Mouse (Mus musculus) MEL (cell line): ENCODE results near the gene Tmem79. TPM values are rescaled to one million over a fixed set of nuclear protein-coding genes. Genes with fewer than 3 reads are reported as not detected.

Source experiments
- DNase-seq: peaks from one replicate; pipeline ENCODE4 v3.0.0; 2011; ENCODE audit warnings: low read depth, low spot score
- H3K27ac ChIP-seq: 2 replicates; pipeline ENCODE4 v1.5.1; 2012; ENCODE audit warnings: low read depth, mild to moderate bottlenecking, control low read depth, low read length, moderate library complexity; ENCODE audit not compliant: control insufficient read depth
- H3K27me3 ChIP-seq, 2 experiments: fragments of 150-350 bp in 1 of 2; sonication (generic) in 1 of 2; 2 replicates each; pipeline ENCODE4 v1.6.1; 2012; ENCODE audit warnings: low read length in 2 of 2, mild to moderate bottlenecking in 2 of 2, improper control_type of control experiment in 1 of 2, moderate library complexity in 1 of 2; ENCODE audit not compliant: insufficient read depth in 2 of 2, control insufficient read depth in 1 of 2
- H3K36me3 ChIP-seq, 2 experiments: 2 replicates each; pipeline ENCODE4 v1.6.1; 2012 to 2014; ENCODE audit warnings: low read length in 2 of 2, improper control_type of control experiment in 1 of 2, inconsistent platforms in 1 of 2, mild to moderate bottlenecking in 1 of 2; ENCODE audit not compliant: insufficient read depth in 2 of 2, control insufficient read depth in 1 of 2
- H3K4me1 ChIP-seq, 2 experiments: fragments of 150-350 bp in 1 of 2; sonication (generic) in 1 of 2; 2 replicates each; pipeline ENCODE4 v1.6.1; 2012; ENCODE audit warnings: low read length in 2 of 2, improper control_type of control experiment in 1 of 2, mild to moderate bottlenecking in 1 of 2; ENCODE audit not compliant: insufficient read depth in 2 of 2, control insufficient read depth in 1 of 2
- H3K4me3 ChIP-seq, 2 experiments: fragments of 150-350 bp in 1 of 2; sonication (generic) in 1 of 2; 2 replicates each; pipeline ENCODE4 v1.5.1; 2012; ENCODE audit warnings: low read depth in 2 of 2, low read length in 2 of 2, mild to moderate bottlenecking in 2 of 2, moderate library complexity in 2 of 2, control low read depth in 1 of 2, improper control_type of control experiment in 1 of 2; ENCODE audit not compliant: control insufficient read depth in 1 of 2, insufficient read depth in 1 of 2
- H3K79me2 ChIP-seq: 2 replicates; pipeline ENCODE4 v1.6.1; 2012; ENCODE audit warnings: mild to moderate bottlenecking, low read length, moderate library complexity; ENCODE audit not compliant: control insufficient read depth, poor library complexity, insufficient read depth
- H3K9ac ChIP-seq: 2 replicates; pipeline ENCODE4 v1.6.1; 2012; ENCODE audit warnings: low read depth, mild to moderate bottlenecking, control low read depth, low read length, moderate library complexity; ENCODE audit not compliant: control insufficient read depth, poor library complexity, severe bottlenecking
- H3K9me3 ChIP-seq: fragments of 150-350 bp; sonication (generic); replicated peaks from 2 replicates; pipeline ENCODE4 v1.6.1; 2012; ENCODE audit warnings: mild to moderate bottlenecking, low read length, improper control_type of control experiment, moderate library complexity; ENCODE audit not compliant: insufficient read depth
- BHLHE40 ChIP-seq: IDR thresholded peaks from 2 replicates; pipeline ENCODE4 v1.6.1; 2012; ENCODE audit warnings: low read depth, mild to moderate bottlenecking, inconsistent platforms, low read length, improper control_type of control experiment, borderline replicate concordance
- CHD1 ChIP-seq: IDR thresholded peaks from 2 replicates; pipeline ENCODE4 v1.6.1; 2012; ENCODE audit warnings: low read depth, mild to moderate bottlenecking, inconsistent platforms, low read length, improper control_type of control experiment
- E2F4 ChIP-seq: IDR thresholded peaks from 2 replicates; pipeline ENCODE4 v1.6.1; 2011; ENCODE audit warnings: low read depth, low read length, improper control_type of control experiment, borderline replicate concordance
- ELF1 ChIP-seq: IDR thresholded peaks from 2 replicates; pipeline ENCODE4 v1.6.1; 2014; ENCODE audit warnings: low read depth, mild to moderate bottlenecking, inconsistent platforms, low read length, improper control_type of control experiment, moderate library complexity
- EP300 ChIP-seq, 2 experiments: IDR thresholded peaks; 2 replicates each; pipeline ENCODE4 v1.6.1; 2011; ENCODE audit warnings: improper control_type of control experiment in 2 of 2, low read length in 2 of 2, low read depth in 1 of 2, mild to moderate bottlenecking in 1 of 2
- ETS1 ChIP-seq: IDR thresholded peaks from 2 replicates; pipeline ENCODE4 v1.6.1; 2012; ENCODE audit warnings: low read depth, mild to moderate bottlenecking, inconsistent platforms, low read length, improper control_type of control experiment, moderate library complexity
- GATA1 ChIP-seq: IDR thresholded peaks from 2 replicates; pipeline ENCODE4 v1.6.1; 2011; ENCODE audit warnings: low read depth, low read length, improper control_type of control experiment
- JUND ChIP-seq: IDR thresholded peaks from 2 replicates; pipeline ENCODE4 v1.6.1; 2011; ENCODE audit warnings: low read depth, mild to moderate bottlenecking, improper control_type of control experiment, low read length
- KAT2A ChIP-seq: conservative IDR thresholded peaks from 2 replicates; pipeline ENCODE4 v1.6.1; 2012; ENCODE audit warnings: low read depth, low read length, improper control_type of control experiment, inconsistent platforms
- MAX ChIP-seq: IDR thresholded peaks from 2 replicates; pipeline ENCODE4 v1.6.1; 2011; ENCODE audit warnings: low read length, improper control_type of control experiment
- MAZ ChIP-seq: IDR thresholded peaks from 2 replicates; pipeline ENCODE4 v1.6.1; 2012; ENCODE audit warnings: low read depth, mild to moderate bottlenecking, inconsistent platforms, low read length, improper control_type of control experiment
- MXI1 ChIP-seq: IDR thresholded peaks from 2 replicates; pipeline ENCODE4 v1.6.1; 2011; ENCODE audit warnings: mild to moderate bottlenecking, low read depth, low read length, improper control_type of control experiment
- MYB ChIP-seq: IDR thresholded peaks from 2 replicates; pipeline ENCODE4 v1.6.1; 2011; ENCODE audit warnings: mild to moderate bottlenecking, low read depth, low read length, improper control_type of control experiment
- MYC ChIP-seq: IDR thresholded peaks from 2 replicates; pipeline ENCODE4 v1.6.1; 2011; ENCODE audit warnings: low read depth, mild to moderate bottlenecking, low read length, improper control_type of control experiment, moderate library complexity
- NELFE ChIP-seq: IDR thresholded peaks from 2 replicates; pipeline ENCODE4 v1.6.1; 2011; ENCODE audit warnings: low read depth, low read length, improper control_type of control experiment
- POLR2AphosphoS2 ChIP-seq: IDR thresholded peaks from 2 replicates; pipeline ENCODE4 v1.6.1; 2011; ENCODE audit warnings: low read length, improper control_type of control experiment
- POLR2AphosphoS5 ChIP-seq: IDR thresholded peaks from 2 replicates; pipeline ENCODE4 v1.6.1; 2012; ENCODE audit warnings: low read depth, borderline replicate concordance, mild to moderate bottlenecking, inconsistent platforms, low read length, moderate library complexity, mixed read lengths
- SMC3 ChIP-seq: IDR thresholded peaks from 2 replicates; pipeline ENCODE4 v1.6.1; 2011; ENCODE audit warnings: low read depth, low read length, improper control_type of control experiment
- TBP ChIP-seq: IDR thresholded peaks from 2 replicates; pipeline ENCODE4 v1.8.0; 2011; ENCODE audit warnings: low read depth, low read length, improper control_type of control experiment
- UBTF ChIP-seq: IDR thresholded peaks from 2 replicates; pipeline ENCODE4 v1.6.1; 2012; ENCODE audit warnings: low read depth, mild to moderate bottlenecking, inconsistent platforms, low read length, improper control_type of control experiment, moderate library complexity, borderline replicate concordance; ENCODE audit not compliant: insufficient read depth
- USF1 ChIP-seq: IDR thresholded peaks from 2 replicates; pipeline ENCODE4 v1.6.1; 2014; ENCODE audit warnings: low read depth, mild to moderate bottlenecking, inconsistent platforms, low read length, improper control_type of control experiment, moderate library complexity
- ZNF384 ChIP-seq: IDR thresholded peaks from 2 replicates; pipeline ENCODE4 v1.6.1; 2012; ENCODE audit warnings: low read depth, mild to moderate bottlenecking, inconsistent platforms, low read length, improper control_type of control experiment
- polyA plus RNA-seq, 2 experiments: library from polyadenylated mRNA; stranded (reverse) in 1 of 2; unstranded in 1 of 2; fragments of >175 nt in 1 of 2; fragments of >200 nt in 1 of 2; gene quantifications; 2 replicates each; pipeline versions ENCODE4 v1.2.1 to v1.2.4; 2012; ENCODE audit warnings: low replicate concordance in 2 of 2, low read depth in 1 of 2; ENCODE audit not compliant: insufficient read length in 2 of 2, insufficient read depth in 1 of 2, missing spikeins in 1 of 2
- total RNA-seq: library from RNA; depleted of rRNA; stranded (reverse); fragments of 300-350 nt; gene quantifications from 2 replicates; pipeline ENCODE4 v1.2.3, GENCODE M21; 2012

Tmem79 gene
- total and polyA plus RNA-seq, 3 experiments, result 2.2 to 3.7 TPM; not detected in 1

- peak; percentile 76 for TF ChIP-seq TBP
- TF ChIP-seq SMC3, result no peak
- peak; percentile 56; the same call in 1 of the 2 replicates for TF ChIP-seq ELF1
- peak; percentile 94 for TF ChIP-seq ETS1
Observed at GRCm38 (mm10) chr3:88338316-88338715, 2.4 kb upstream of the Tmem79 start (continued).

GRCm38 (mm10) chr3:88337367-88338020 is 1.5 kb upstream of the Tmem79 start:
- Histone ChIP-seq H3K27ac (no peak overlapping the region), H3K4me1 (peaks cover 3 to 27% of the 10 kb centered on the region in 2 experiments; a peak in 3 of 4 replicates), H3K9me3 (no peaks in the 10 kb centered on the region), H3K27me3 (no peaks in the 10 kb centered on the region), H3K79me2 (peaks cover 33% of the 10 kb centered on the region), H3K36me3 (peaks cover 8 to 29% of the 10 kb centered on the region in 2 experiments), H3K9ac (no peak overlapping the region), H3K4me3 (no peak overlapping the region)
- no peak for TF ChIP-seq NELFE
- TF ChIP-seq EP300 (IDR thresholded peaks at IDR 0.05; ENCODE audit: low read depth in 1 of 2, low read length in 2 of 2), result no peak
- TF ChIP-seq ZNF384, result no peak
- no peak for TF ChIP-seq UBTF
- no peak for TF ChIP-seq POLR2AphosphoS2
- no peak for TF ChIP-seq POLR2AphosphoS5
- DNase-seq, result peak; percentile 52

- Histone ChIP-seq H3K79me2 (peaks cover 29% of the 10 kb centered on the region), H3K27ac (peak overlapping the region; percentile 93), H3K9ac (peak overlapping the region; percentile 85), H3K36me3 (peaks cover 0 to 26% of the 10 kb centered on the region in 2 experiments; a peak in 2 of 4 replicates), H3K27me3 (no peaks in the 10 kb centered on the region), H3K4me1 (peaks cover 3 to 27% of the 10 kb centered on the region in 2 experiments; a peak in 3 of 4 replicates), H3K9me3 (no peaks in the 10 kb centered on the region), H3K4me3 (peak overlapping the region; percentile 63 to 81)
- no peak for DNase-seq
- TF ChIP-seq EP300 (IDR thresholded peaks at IDR 0.05; ENCODE audit: low read depth in 1 of 2, low read length in 2 of 2), result peak; percentile 33 to 46; a peak in 2 of 4 replicates
- TF ChIP-seq JUND, result 0 out of 2 replicates have a peak, but pooled peaks have one; percentile 46
- TF ChIP-seq CHD1, result peak; percentile 92; the same call in 1 of the 2 replicates
- no peak for TF ChIP-seq ETS1
- no peak for TF ChIP-seq BHLHE40
- peak; percentile 84 for TF ChIP-seq MAX
- TF ChIP-seq E2F4, result peak; percentile 10; the same call in 1 of the 2 replicates
- TF ChIP-seq MYB, result peak; percentile 33; the same call in 1 of the 2 replicates
- peak; percentile 96 for TF ChIP-seq MYC
- TF ChIP-seq MAZ, result no peak
- TF ChIP-seq SMC3, result peak; percentile 17; the same call in 1 of the 2 replicates
- TF ChIP-seq GATA1, result 0 out of 2 replicates have a peak, but pooled peaks have one; percentile 3
- TF ChIP-seq MXI1, result peak; percentile 98
- TF ChIP-seq KAT2A, result no peak
- peak; percentile 16; the same call in 1 of the 2 replicates for TF ChIP-seq USF1
Observed at GRCm38 (mm10) chr3:88335436-88336053, 403 bp downstream of the Tmem79 start.
